ENCODE assay signal across 19 mouse cellular contexts in genomic region chr6:53710560-53710959, GRCm38 (mm10).
DNase-seq lines count a peak whose midpoint lies in the region; ATAC-seq and TF ChIP-seq lines count a peak whose summit lies in the region.
"Had no signal": no experiment of that assay in that cellular context is flagged by ENCODE, and none has a peak within 500 bp of the region (broad histone marks: within the 10 kb centered on the region; RNA-seq: fewer than 3 reads in every experiment).

No protein-coding gene starts in this region.

- H3K4me2 ChIP-seq in lung, embryonic 14.5 days, result no peak overlapping the region
- no peak overlapping the region for H3K4me2 ChIP-seq in forebrain, embryonic 14.5 days (ENCODE audit: low read length)
- H3K4me2 ChIP-seq: embryonic facial prominence, embryonic 15.5 days; forebrain, embryonic 15.5 days; intestine, embryonic 15.5 days; liver, embryonic 13.5 days had no signal

- peaks cover 12% of the 10 kb centered on the region for H3K4me1 ChIP-seq in lung, embryonic 14.5 days (ENCODE audit: insufficient read depth)
- H3K4me1 ChIP-seq in lung, adult 2 months (ENCODE audit: control insufficient read depth, insufficient read depth, low read length), result no peaks in the 10 kb centered on the region
- H3K4me1 ChIP-seq in forebrain, embryonic 14.5 days (ENCODE audit: control insufficient read depth, insufficient read depth, low read length), result peaks cover 6% of the 10 kb centered on the region; the same call in 1 of the 2 replicates
- H3K4me1 ChIP-seq: intestine, embryonic 15.5 days; liver, embryonic 13.5 days had no signal

- no peaks in the 10 kb centered on the region for H3K27me3 ChIP-seq in lung, embryonic 14.5 days (ENCODE audit: insufficient read depth, low read length)
- no peaks in the 10 kb centered on the region for H3K27me3 ChIP-seq in forebrain, embryonic 14.5 days (replicated peaks; ENCODE audit: control insufficient read depth, insufficient read depth, low read length)
- H3K27me3 ChIP-seq: embryonic facial prominence, embryonic 15.5 days; forebrain, embryonic 15.5 days; intestine, embryonic 15.5 days; liver, embryonic 13.5 days had no signal

- H3K27ac ChIP-seq in lung, embryonic 14.5 days (ENCODE audit: low read depth), result no peak overlapping the region
- no peak overlapping the region for H3K27ac ChIP-seq in forebrain, embryonic 14.5 days (ENCODE audit: low read depth, low read length)
- H3K27ac ChIP-seq: embryonic facial prominence, embryonic 15.5 days; forebrain, embryonic 15.5 days; heart, embryonic 10.5 days; intestine, embryonic 15.5 days; liver, embryonic 13.5 days had no signal

- WGBS in lung, embryonic 14.5 days, result 48% methylated on average over 5 of the region's 5 CpGs
- 68% methylated on average over 5 of the region's 5 CpGs for WGBS in lung, adult 2 months
- WGBS in forebrain, embryonic 14.5 days, result 89% methylated on average over 5 of the region's 5 CpGs

- DNase-seq in lung, embryonic 14.5 days, result peak; percentile 62
- DNase-seq in lung, adult 2 months, result no peak
- peak; percentile 64 for DNase-seq in lung, postnatal 36 days
- no peak for DNase-seq in thymus, postnatal 10 days (ENCODE audit: low spot score in 2 of 2)
- DNase-seq in forebrain, embryonic 14.5 days (ENCODE audit: low spot score), result no peak
- DNase-seq in kidney, postnatal 36 days, result no peak
- DNase-seq: adrenal gland, postnatal 25 days; cerebellum, adult 9-10 months; kidney, adult 8-10 months; kidney, postnatal 14 days; liver, embryonic 13.5 days; midbrain, embryonic 14.5 days; thymus, postnatal 4 days had no signal

- no peaks in the 10 kb centered on the region for H3K36me3 ChIP-seq in lung, embryonic 14.5 days (ENCODE audit: insufficient read depth)
- H3K36me3 ChIP-seq in forebrain, embryonic 14.5 days (ENCODE audit: control insufficient read depth, insufficient read depth, low read length), result no peaks in the 10 kb centered on the region
- H3K36me3 ChIP-seq: embryonic facial prominence, embryonic 15.5 days; forebrain, embryonic 15.5 days; heart, embryonic 10.5 days; intestine, embryonic 15.5 days; liver, embryonic 13.5 days had no signal

- H3K4me3 ChIP-seq in lung, embryonic 14.5 days (ENCODE audit: low read depth, low read length), result no peak overlapping the region
- H3K4me3 ChIP-seq in lung, adult 2 months (replicated peaks; ENCODE audit: extremely low read depth, low read depth, low read length), result no peak overlapping the region
- no peak overlapping the region for H3K4me3 ChIP-seq in forebrain, embryonic 14.5 days (ENCODE audit: low read depth, low read length)
- H3K4me3 ChIP-seq: embryonic facial prominence, embryonic 15.5 days; forebrain, embryonic 15.5 days; heart, embryonic 10.5 days; intestine, embryonic 15.5 days; liver, embryonic 13.5 days had no signal

- no peak for TF ChIP-seq CTCF in lung, embryonic 14.5 days (IDR thresholded peaks at IDR 0.05; ENCODE audit: low read depth)
- TF ChIP-seq CTCF in lung, adult 2 months (IDR thresholded peaks at IDR 0.05; ENCODE audit: insufficient read depth, low read length), result no peak

- no peak overlapping the region for H3K9ac ChIP-seq in lung, embryonic 14.5 days
- no peak overlapping the region for H3K9ac ChIP-seq in forebrain, embryonic 14.5 days (ENCODE audit: low read length)
- H3K9ac ChIP-seq: embryonic facial prominence, embryonic 15.5 days; forebrain, embryonic 15.5 days; intestine, embryonic 15.5 days; liver, embryonic 13.5 days had no signal

- H3K9me3 ChIP-seq in lung, embryonic 14.5 days (ENCODE audit: low read depth, low read length), result no peaks in the 10 kb centered on the region
- H3K9me3 ChIP-seq in forebrain, embryonic 14.5 days (replicated peaks; ENCODE audit: control insufficient read depth, low read length), result no peaks in the 10 kb centered on the region
- H3K9me3 ChIP-seq: embryonic facial prominence, embryonic 15.5 days; forebrain, embryonic 15.5 days; heart, embryonic 10.5 days; intestine, embryonic 15.5 days; liver, embryonic 13.5 days had no signal

- ATAC-seq in lung, embryonic 14.5 days (ENCODE audit: insufficient read depth), result peak; percentile 58; the same call in 1 of the 2 replicates
- peak; percentile 70 for ATAC-seq in monocyte, adult 5-6 weeks (replicated peaks; ENCODE audit: insufficient number of reproducible peaks, low FRiP score, low TSS enrichment, poor library complexity, severe bottlenecking)
- ATAC-seq in forebrain, embryonic 14.5 days, result no peak
- ATAC-seq: forebrain, embryonic 15.5 days; hindbrain, embryonic 16.5 days; intestine, embryonic 15.5 days had no signal

- TF ChIP-seq POLR2A in lung, adult 2 months (IDR thresholded peaks at IDR 0.05; ENCODE audit: borderline replicate concordance, extremely low read depth, low read depth, low read length), result no peak

Comparison
In these comparisons a context has a peak if more than half of its experiments do, and no peak if none do; other contexts are left out.
1. DNase-seq: peak in lung, embryonic 14.5 days (single experiment) and lung, postnatal 36 days (single experiment); none in lung, adult 2 months (single experiment), thymus, postnatal 10 days (0 of 2), forebrain, embryonic 14.5 days (single experiment) and kidney, postnatal 36 days (0 of 2).